Mouse (Mus musculus): Measurements from ENCODE around the gene Slc36a4.

Slc36a4 gene

GRCm38 (mm10) chr9:15727168-15727567, 17.6 kb downstream of the Slc36a4 start:
- no peak for DNase-seq

- DNase-seq: no peak
These were observed 22.5 kb downstream of the Slc36a4 start for GRCm38 (mm10) chr9:15731758-15732748.

GRCm38 (mm10) chr9:15734056-15734866, 24.7 kb downstream of the Slc36a4 start:
- DNase-seq: no peak

- DNase-seq: no peak
These were observed 25.3 kb downstream of the Slc36a4 start for GRCm38 (mm10) chr9:15734867-15735131.

GRCm38 (mm10) chr9:15737522-15737921, 28.0 kb downstream of the Slc36a4 start:
- DNase-seq: no peak

- no peak for DNase-seq
These were observed 31.9 kb downstream of the Slc36a4 start for GRCm38 (mm10) chr9:15741428-15741827.

GRCm38 (mm10) chr9:15741931-15742330, 32.4 kb downstream of the Slc36a4 start:
- DNase-seq: no peak

- no peak for DNase-seq
These were observed 36.6 kb downstream of the Slc36a4 start for GRCm38 (mm10) chr9:15745985-15746607.

GRCm38 (mm10) chr9:15746636-15747035, 37.1 kb downstream of the Slc36a4 start:
- no peak for DNase-seq

GRCm38 (mm10) chr9:15748383-15748782, 38.8 kb downstream of the Slc36a4 start:
- no peak for DNase-seq

GRCm38 (mm10) chr9:15759318-15759717, 49.8 kb downstream of the Slc36a4 start:
- no peak for DNase-seq

GRCm38 (mm10) chr9:15766379-15766778, 56.8 kb downstream of the Slc36a4 start:
- no peak for DNase-seq

- no peak for DNase-seq
These were observed 57.3 kb downstream of the Slc36a4 start for GRCm38 (mm10) chr9:15766821-15767220.

GRCm38 (mm10) chr9:15772766-15773165, 63.2 kb downstream of the Slc36a4 start:
- DNase-seq: no peak

GRCm38 (mm10) chr9:15773426-15773825, 63.9 kb downstream of the Slc36a4 start:
- DNase-seq: no peak

- no peak for DNase-seq
These were observed 65.4 kb downstream of the Slc36a4 start for GRCm38 (mm10) chr9:15774911-15775310.

- DNase-seq: no peak
These were observed 72.4 kb downstream of the Slc36a4 start for GRCm38 (mm10) chr9:15781936-15782335.

- DNase-seq: no peak
These were observed 76.7 kb downstream of the Slc36a4 start for GRCm38 (mm10) chr9:15786192-15786591.

GRCm38 (mm10) chr9:15786610-15787009, 77.1 kb downstream of the Slc36a4 start:
- no peak for DNase-seq

GRCm38 (mm10) chr9:15792076-15792475, 82.5 kb downstream of the Slc36a4 start:
- DNase-seq: no peak
